16 mouse cellular contexts compared by ENCODE assay signal in genomic region chr11:116701377-116701841, GRCm38 (mm10). TPM values are rescaled to one million over a fixed set of nuclear protein-coding genes. Genes with fewer than 3 reads are reported as not detected.
DNase-seq lines count a peak whose midpoint lies in the region; ATAC-seq and TF ChIP-seq lines count a peak whose summit lies in the region.
"Had no signal": no experiment of that assay in that cellular context is flagged by ENCODE, and none has a peak within 500 bp of the region (broad histone marks: within the 10 kb centered on the region; RNA-seq: fewer than 3 reads in every experiment).

No protein-coding gene starts in this region.

- ATAC-seq in limb, embryonic 12.5 days (ENCODE audit: insufficient number of reproducible peaks, insufficient read depth, low FRiP score, low TSS enrichment, low read depth) = 0 out of 2 replicates have a peak, but pooled peaks have one; percentile 42

- 0 out of 2 replicates have a peak, but pooled peaks cover 7% of the 10 kb centered on the region for H3K27me3 ChIP-seq in limb, embryonic 12.5 days
- peaks cover 19% of the 10 kb centered on the region for H3K27me3 ChIP-seq in limb, embryonic 10.5 days (ENCODE audit: low read depth, poor library complexity, severe bottlenecking)
- no peaks in the 10 kb centered on the region for H3K27me3 ChIP-seq in heart, adult 2 months (ENCODE audit: control insufficient read depth, insufficient read depth, low read length)
- H3K27me3 ChIP-seq: stomach, embryonic 15.5 days had no signal

- WGBS in limb, embryonic 12.5 days = 19% methylated on average over 5 of the region's 5 CpGs
- WGBS in limb, embryonic 10.5 days = 54% methylated on average over 5 of the region's 5 CpGs
- 44% methylated on average over 5 of the region's 5 CpGs for WGBS in heart, adult 2 months

- H3K79me2 ChIP-seq in heart, adult 2 months (replicated peaks; ENCODE audit: control insufficient read depth, insufficient read depth, low read length) = no peaks in the 10 kb centered on the region

- no peak overlapping the region for H3K4me3 ChIP-seq in limb, embryonic 12.5 days (replicated peaks)
- no peak overlapping the region for H3K4me3 ChIP-seq in limb, embryonic 10.5 days
- no peak overlapping the region for H3K4me3 ChIP-seq in embryonic fibroblast, embryonic 13.5 days (ENCODE audit: insufficient read depth, low read length)
- H3K4me3 ChIP-seq in heart, adult 2 months = no peak overlapping the region
- H3K4me3 ChIP-seq: forebrain, embryonic 10.5 days; gastrocnemius, adult 2 months; heart, embryonic 12.5 days; stomach, embryonic 15.5 days had no signal

- H3K36me3 ChIP-seq in limb, embryonic 12.5 days = no peaks in the 10 kb centered on the region
- no peaks in the 10 kb centered on the region for H3K36me3 ChIP-seq in limb, embryonic 10.5 days
- no peaks in the 10 kb centered on the region for H3K36me3 ChIP-seq in heart, adult 2 months (ENCODE audit: control insufficient read depth, insufficient read depth, low read length)
- H3K36me3 ChIP-seq: forebrain, embryonic 10.5 days; heart, embryonic 12.5 days; stomach, embryonic 15.5 days had no signal

- TF ChIP-seq CTCF in embryonic fibroblast, embryonic 13.5 days (IDR thresholded peaks at IDR 0.05; ENCODE audit: borderline replicate concordance, insufficient read depth, low read length) = no peak
- TF ChIP-seq CTCF in heart, adult 2 months (IDR thresholded peaks at IDR 0.05) = no peak

- intact Hi-C loops in heart, adult 2 months (cut with DNase I) = no loop called here

- TF ChIP-seq POLR2A in embryonic fibroblast, embryonic 13.5 days (IDR thresholded peaks at IDR 0.05; ENCODE audit: low read depth, low read length) = no peak
- TF ChIP-seq POLR2A in heart, adult 2 months (IDR thresholded peaks at IDR 0.05; ENCODE audit: insufficient read depth, low read depth, low read length) = no peak

- no peak for TF ChIP-seq EP300 in heart, adult 2 months (IDR thresholded peaks at IDR 0.05; ENCODE audit: insufficient read depth, low read depth, low read length)

- peaks cover 15% of the 10 kb centered on the region for H3K4me1 ChIP-seq in limb, embryonic 12.5 days (replicated peaks)
- peaks cover 11% of the 10 kb centered on the region for H3K4me1 ChIP-seq in limb, embryonic 10.5 days
- 0 out of 2 replicates have a peak, but pooled peaks cover 5% of the 10 kb centered on the region for H3K4me1 ChIP-seq in embryonic fibroblast, embryonic 13.5 days (ENCODE audit: control insufficient read depth, insufficient read depth, low read length)
- H3K4me1 ChIP-seq in heart, adult 2 months (ENCODE audit: control insufficient read depth, insufficient read depth, low read length) = no peaks in the 10 kb centered on the region
- H3K4me1 ChIP-seq: stomach, embryonic 15.5 days had no signal

- no peaks in the 10 kb centered on the region for H3K9me3 ChIP-seq in limb, embryonic 12.5 days
- H3K9me3 ChIP-seq in limb, embryonic 10.5 days (replicated peaks) = no peaks in the 10 kb centered on the region
- H3K9me3 ChIP-seq: forebrain, embryonic 10.5 days; heart, embryonic 12.5 days; stomach, embryonic 15.5 days had no signal

- DNase-seq in limb, embryonic 10.5 days (ENCODE audit: low spot score) = no peak
- peak; percentile 45 to 71 for DNase-seq in kidney, postnatal 36 days
- peak; percentile 42 to 77 for DNase-seq in lung, postnatal 4 days
- DNase-seq in adrenal gland, adult 2 months = no peak
- DNase-seq in adrenal gland, postnatal 14 days = no peak
- no peak for DNase-seq in heart, adult 2 months
- DNase-seq: cerebellum, adult 11 months; gastrocnemius, adult 2 months; right cerebral cortex, postnatal 4 days had no signal

- H3K4me2 ChIP-seq in limb, embryonic 12.5 days = no peak overlapping the region
- H3K4me2 ChIP-seq: heart, embryonic 12.5 days; hindbrain, embryonic 14.5 days; liver, embryonic 11.5 days; stomach, embryonic 15.5 days had no signal

- no peak overlapping the region for H3K9ac ChIP-seq in limb, embryonic 12.5 days (replicated peaks)
- H3K9ac ChIP-seq in heart, adult 2 months (ENCODE audit: low read depth, low read length) = no peak overlapping the region
- H3K9ac ChIP-seq: heart, embryonic 12.5 days; hindbrain, embryonic 14.5 days; stomach, embryonic 15.5 days had no signal

- peak overlapping the region; percentile 41 for H3K27ac ChIP-seq in limb, embryonic 12.5 days
- H3K27ac ChIP-seq in limb, embryonic 10.5 days = no peak overlapping the region
- peak overlapping the region; percentile 24 for H3K27ac ChIP-seq in embryonic fibroblast, embryonic 13.5 days (ENCODE audit: insufficient read depth, low read length)
- H3K27ac ChIP-seq in heart, adult 2 months = no peak overlapping the region
- H3K27ac ChIP-seq: forebrain, embryonic 10.5 days; gastrocnemius, adult 2 months; hindbrain, embryonic 14.5 days; stomach, embryonic 15.5 days had no signal

RNA-seq across cellular contexts. Expression of gene Cygb, which starts 47.3 kb away (rescaled TPM):
- polyA plus RNA-seq in limb, embryonic 12.5 days (2016; fragmentation: Nextera tagmentation; extraction: Ambion mirVana) = 3.1 and 3.6 TPM in 2 replicates
- 2.7 and 5.8 TPM in 2 replicates for polyA plus RNA-seq in limb, embryonic 10.5 days (2016; fragmentation: Nextera tagmentation; extraction: Ambion mirVana)
- polyA plus RNA-seq in embryonic fibroblast, embryonic 13.5 days (2011; ENCODE audit: insufficient read length, low read depth, missing spikeins) = 0.74 TPM in 1 of 2 replicates, not detected in the other
- 10 to 100 TPM; 24.8 to 46.8 TPM for total RNA-seq in adrenal gland, adult 2 months (2021)
- 54.3 and 62.4 TPM in 2 replicates for polyA plus RNA-seq in adrenal gland, adult 2 months (2012; rRNA removed)
- total RNA-seq in adrenal gland, postnatal 14 days (2021) = 30.9 and 35.0 TPM in 2 replicates
- 10 to 100 TPM; 42.5 to 50.3 TPM for total RNA-seq in heart, adult 2 months (2021)
- 55.0 and 66.1 TPM in 2 replicates for polyA plus RNA-seq in heart, adult 2 months (2012; rRNA removed)

RNA-seq across cellular contexts. Expression of gene Prcd, which starts 48.1 kb away (rescaled TPM):
- polyA plus RNA-seq in limb, embryonic 12.5 days (2016; fragmentation: Nextera tagmentation; extraction: Ambion mirVana) = 0.45 and 0.63 TPM in 2 replicates
- polyA plus RNA-seq in limb, embryonic 10.5 days (2016; fragmentation: Nextera tagmentation; extraction: Ambion mirVana) = 0.16 and 0.25 TPM in 2 replicates
- polyA plus RNA-seq in embryonic fibroblast, embryonic 13.5 days (2011; ENCODE audit: insufficient read length, low read depth, missing spikeins) = not detected in 2 replicates
- 10 to 100 TPM; 10.2 to 14.2 TPM for total RNA-seq in adrenal gland, adult 2 months (2021)
- polyA plus RNA-seq in adrenal gland, adult 2 months (2012; rRNA removed) = 13.0 and 14.1 TPM in 2 replicates
- 5.3 and 6.1 TPM in 2 replicates for total RNA-seq in adrenal gland, postnatal 14 days (2021)
- total RNA-seq in heart, adult 2 months (2021) = 1 to 10 TPM; 1.1 to 1.3 TPM
- 0.76 and 1.1 TPM in 2 replicates for polyA plus RNA-seq in heart, adult 2 months (2012; rRNA removed)
- polyA plus RNA-seq: heart, embryonic 12.5 days had no signal

Comparison
In these comparisons a context has a peak if more than half of its experiments do, and no peak if none do; other contexts are left out.
1. H3K27ac ChIP-seq: peak in limb, embryonic 12.5 days (single experiment) and embryonic fibroblast, embryonic 13.5 days (single experiment); none in limb, embryonic 10.5 days (single experiment) and heart, adult 2 months (single experiment).
2. DNase-seq: peak in kidney, postnatal 36 days (2 of 2) and lung, postnatal 4 days (2 of 2); none in limb, embryonic 10.5 days (single experiment), adrenal gland, adult 2 months (single experiment), adrenal gland, postnatal 14 days (single experiment) and heart, adult 2 months (0 of 2).